Mouse (Mus musculus) MEL (cell line): ENCODE measurements at regions not wholly inside any gene's neighbourhood (a gene's known extent, or its start where the extent isn't known, plus 50 kb on each side); places are given as distances from the start of the nearest gene placed in this dataset.
A peak's percentile ranks its signal among the peaks of the same experiment; 100 is the strongest.

ENCODE experiments used
- DNase-seq: peaks from one replicate; pipeline ENCODE4 v3.0.0; 2011; ENCODE audit warnings: low read depth, low spot score
- H3K27ac ChIP-seq: 2 replicates; pipeline ENCODE4 v1.5.1; 2012; ENCODE audit warnings: low read depth, mild to moderate bottlenecking, control low read depth, low read length, moderate library complexity; ENCODE audit not compliant: control insufficient read depth
- H3K27me3 ChIP-seq, 2 experiments: fragments of 150-350 bp in 1 of 2; sonication (generic) in 1 of 2; 2 replicates each; pipeline ENCODE4 v1.6.1; 2012; ENCODE audit warnings: low read length in 2 of 2, mild to moderate bottlenecking in 2 of 2, improper control_type of control experiment in 1 of 2, moderate library complexity in 1 of 2; ENCODE audit not compliant: insufficient read depth in 2 of 2, control insufficient read depth in 1 of 2
- H3K36me3 ChIP-seq, 2 experiments: 2 replicates each; pipeline ENCODE4 v1.6.1; 2012 to 2014; ENCODE audit warnings: low read length in 2 of 2, improper control_type of control experiment in 1 of 2, inconsistent platforms in 1 of 2, mild to moderate bottlenecking in 1 of 2; ENCODE audit not compliant: insufficient read depth in 2 of 2, control insufficient read depth in 1 of 2
- H3K4me1 ChIP-seq, 2 experiments: fragments of 150-350 bp in 1 of 2; sonication (generic) in 1 of 2; 2 replicates each; pipeline ENCODE4 v1.6.1; 2012; ENCODE audit warnings: low read length in 2 of 2, improper control_type of control experiment in 1 of 2, mild to moderate bottlenecking in 1 of 2; ENCODE audit not compliant: insufficient read depth in 2 of 2, control insufficient read depth in 1 of 2
- H3K4me3 ChIP-seq, 2 experiments: fragments of 150-350 bp in 1 of 2; sonication (generic) in 1 of 2; 2 replicates each; pipeline ENCODE4 v1.5.1; 2012; ENCODE audit warnings: low read depth in 2 of 2, low read length in 2 of 2, mild to moderate bottlenecking in 2 of 2, moderate library complexity in 2 of 2, control low read depth in 1 of 2, improper control_type of control experiment in 1 of 2; ENCODE audit not compliant: control insufficient read depth in 1 of 2, insufficient read depth in 1 of 2
- H3K79me2 ChIP-seq: 2 replicates; pipeline ENCODE4 v1.6.1; 2012; ENCODE audit warnings: mild to moderate bottlenecking, low read length, moderate library complexity; ENCODE audit not compliant: control insufficient read depth, poor library complexity, insufficient read depth
- H3K9ac ChIP-seq: 2 replicates; pipeline ENCODE4 v1.6.1; 2012; ENCODE audit warnings: low read depth, mild to moderate bottlenecking, control low read depth, low read length, moderate library complexity; ENCODE audit not compliant: control insufficient read depth, poor library complexity, severe bottlenecking
- H3K9me3 ChIP-seq: fragments of 150-350 bp; sonication (generic); replicated peaks from 2 replicates; pipeline ENCODE4 v1.6.1; 2012; ENCODE audit warnings: mild to moderate bottlenecking, low read length, improper control_type of control experiment, moderate library complexity; ENCODE audit not compliant: insufficient read depth
- CHD1 ChIP-seq: IDR thresholded peaks from 2 replicates; pipeline ENCODE4 v1.6.1; 2012; ENCODE audit warnings: low read depth, mild to moderate bottlenecking, inconsistent platforms, low read length, improper control_type of control experiment
- CHD2 ChIP-seq: IDR thresholded peaks from 2 replicates; pipeline ENCODE4 v1.6.1; 2011; ENCODE audit warnings: low read length, improper control_type of control experiment
- E2F4 ChIP-seq: IDR thresholded peaks from 2 replicates; pipeline ENCODE4 v1.6.1; 2011; ENCODE audit warnings: low read depth, low read length, improper control_type of control experiment, borderline replicate concordance
- ETS1 ChIP-seq: IDR thresholded peaks from 2 replicates; pipeline ENCODE4 v1.6.1; 2012; ENCODE audit warnings: low read depth, mild to moderate bottlenecking, inconsistent platforms, low read length, improper control_type of control experiment, moderate library complexity
- GATA1 ChIP-seq: IDR thresholded peaks from 2 replicates; pipeline ENCODE4 v1.6.1; 2011; ENCODE audit warnings: low read depth, low read length, improper control_type of control experiment
- HCFC1 ChIP-seq: IDR thresholded peaks from 2 replicates; pipeline ENCODE4 v1.6.1; 2012; ENCODE audit warnings: low read depth, mild to moderate bottlenecking, inconsistent platforms, low read length, improper control_type of control experiment, moderate library complexity
- JUND ChIP-seq: IDR thresholded peaks from 2 replicates; pipeline ENCODE4 v1.6.1; 2011; ENCODE audit warnings: low read depth, mild to moderate bottlenecking, improper control_type of control experiment, low read length
- MAX ChIP-seq: IDR thresholded peaks from 2 replicates; pipeline ENCODE4 v1.6.1; 2011; ENCODE audit warnings: low read length, improper control_type of control experiment
- MEF2A ChIP-seq: IDR thresholded peaks from 2 replicates; pipeline ENCODE4 v1.6.1; 2014; ENCODE audit warnings: low read depth, mild to moderate bottlenecking, inconsistent platforms, low read length, improper control_type of control experiment; ENCODE audit not compliant: poor library complexity, insufficient replicate concordance, severe bottlenecking; ENCODE audit errors: extremely low read depth
- MYC ChIP-seq: IDR thresholded peaks from 2 replicates; pipeline ENCODE4 v1.6.1; 2011; ENCODE audit warnings: low read depth, mild to moderate bottlenecking, low read length, improper control_type of control experiment, moderate library complexity
- NRF1 ChIP-seq: IDR thresholded peaks from 2 replicates; pipeline ENCODE4 v1.6.1; 2014; ENCODE audit warnings: low read depth, mild to moderate bottlenecking, inconsistent platforms, low read length, improper control_type of control experiment, moderate library complexity; ENCODE audit not compliant: poor library complexity, insufficient read depth, severe bottlenecking
- POLR2A ChIP-seq, 2 experiments: IDR thresholded peaks; 2 replicates each; pipeline ENCODE4 v1.6.1; 2011 to 2012; ENCODE audit warnings: low read length in 2 of 2, mild to moderate bottlenecking in 2 of 2, control low read depth in 1 of 2, improper control_type of control experiment in 1 of 2, low read depth in 1 of 2, moderate library complexity in 1 of 2; ENCODE audit not compliant: control insufficient read depth in 1 of 2, insufficient read depth in 1 of 2, poor library complexity in 1 of 2
- RAD21 ChIP-seq: IDR thresholded peaks from 2 replicates; pipeline ENCODE4 v1.6.1; 2011; ENCODE audit warnings: mild to moderate bottlenecking, low read depth, low read length, improper control_type of control experiment
- RCOR1 ChIP-seq: IDR thresholded peaks from 2 replicates; pipeline ENCODE4 v1.6.1; 2012; ENCODE audit warnings: low read depth, mild to moderate bottlenecking, inconsistent platforms, low read length, improper control_type of control experiment
- TCF12 ChIP-seq: IDR thresholded peaks from 2 replicates; pipeline ENCODE4 v1.6.1; 2014; ENCODE audit warnings: low read depth, mild to moderate bottlenecking, inconsistent platforms, low read length, improper control_type of control experiment, moderate library complexity
- UBTF ChIP-seq: IDR thresholded peaks from 2 replicates; pipeline ENCODE4 v1.6.1; 2012; ENCODE audit warnings: low read depth, mild to moderate bottlenecking, inconsistent platforms, low read length, improper control_type of control experiment, moderate library complexity, borderline replicate concordance; ENCODE audit not compliant: insufficient read depth
- USF1 ChIP-seq: IDR thresholded peaks from 2 replicates; pipeline ENCODE4 v1.6.1; 2014; ENCODE audit warnings: low read depth, mild to moderate bottlenecking, inconsistent platforms, low read length, improper control_type of control experiment, moderate library complexity
- USF2 ChIP-seq, 2 experiments: IDR thresholded peaks; 2 replicates each; pipeline ENCODE4 v1.6.1; 2011 to 2012; ENCODE audit warnings: improper control_type of control experiment in 2 of 2, low read length in 2 of 2, borderline replicate concordance in 1 of 2, inconsistent platforms in 1 of 2, low read depth in 1 of 2, mild to moderate bottlenecking in 1 of 2; ENCODE audit not compliant: insufficient read depth in 1 of 2
- ZC3H11A ChIP-seq: IDR thresholded peaks from 2 replicates; pipeline ENCODE4 v1.6.1; 2012; ENCODE audit warnings: low read depth, mild to moderate bottlenecking, inconsistent platforms, low read length, improper control_type of control experiment

DNA sequence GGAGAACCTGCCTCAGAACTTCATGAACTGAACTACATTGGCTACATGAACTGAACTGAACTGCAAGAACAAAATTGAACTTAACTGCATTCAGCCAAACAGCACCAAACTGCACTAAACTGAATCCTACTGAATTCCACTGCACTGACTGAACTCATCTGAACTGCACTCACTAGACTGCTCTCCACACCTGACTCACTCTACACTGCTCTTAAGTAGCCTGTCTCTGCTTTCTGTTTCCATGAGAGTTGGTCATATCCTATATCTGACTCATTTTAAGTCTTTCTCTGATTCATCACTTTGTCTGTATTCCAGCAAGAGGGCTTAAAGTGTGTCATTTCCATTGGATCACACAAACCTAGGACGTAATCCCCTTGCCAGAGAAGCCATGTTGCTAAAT is 490.1 kb downstream of the Prdm13 start:
- no peak overlapping the region for H3K4me3 ChIP-seq
- no peak for DNase-seq
- H3K9me3 ChIP-seq: no peaks in the 10 kb centered on the region
- H3K27ac ChIP-seq: no peak overlapping the region
- H3K9ac ChIP-seq: no peak overlapping the region
- TF ChIP-seq MYC: no peak
- TF ChIP-seq NRF1: no peak
- TF ChIP-seq MAX: no peak
- TF ChIP-seq MEF2A: no peak
- TF ChIP-seq POLR2A (IDR thresholded peaks at IDR 0.05; ENCODE audit: control insufficient read depth in 1 of 2, insufficient read depth in 1 of 2, low read depth in 1 of 2, low read length in 2 of 2, poor library complexity in 1 of 2): no peak
- no peak for TF ChIP-seq HCFC1
- TF ChIP-seq RCOR1: no peak
- TF ChIP-seq CHD2: no peak
- no peak for TF ChIP-seq ZC3H11A
- no peak for TF ChIP-seq USF1
- TF ChIP-seq JUND: no peak
- TF ChIP-seq CHD1: no peak
- no peak for TF ChIP-seq E2F4
- TF ChIP-seq USF2 (IDR thresholded peaks at IDR 0.05; ENCODE audit: borderline replicate concordance in 1 of 2, insufficient read depth in 1 of 2, low read depth in 1 of 2, low read length in 2 of 2): no peak
- no peak for TF ChIP-seq ETS1
- no peak for TF ChIP-seq GATA1
- no peak for TF ChIP-seq RAD21
- no peak for TF ChIP-seq TCF12
- no peaks in the 10 kb centered on the region for H3K27me3 ChIP-seq
- H3K36me3 ChIP-seq: no peaks in the 10 kb centered on the region
- no peaks in the 10 kb centered on the region for H3K79me2 ChIP-seq
- H3K4me1 ChIP-seq: no peaks in the 10 kb centered on the region

DNA sequence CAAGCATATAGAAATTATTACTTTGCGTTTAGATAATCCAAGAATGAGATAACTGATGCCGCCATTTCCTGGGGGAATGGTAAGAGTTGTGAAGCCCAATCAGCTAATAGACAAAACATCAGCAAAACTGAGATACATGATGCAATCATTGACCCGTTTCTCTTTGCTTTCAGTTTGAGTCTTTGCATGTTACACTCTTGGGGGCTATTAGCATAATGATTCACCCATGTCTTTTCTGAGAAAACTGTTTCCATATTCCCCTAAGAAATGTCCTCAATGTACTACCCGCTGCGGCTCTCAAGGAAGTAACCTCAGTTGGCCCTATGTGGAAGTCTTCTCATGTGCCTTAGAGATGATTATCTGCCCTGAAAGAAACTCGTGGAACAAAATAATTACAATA is 512.0 kb downstream of the Prdm13 start:
- Histone ChIP-seq H3K27ac (no peak overlapping the region; the same call in 1 of the 2 replicates), H3K79me2 (no peaks in the 10 kb centered on the region), H3K9ac (no peak overlapping the region), H3K36me3 (peaks cover 0 to 7% of the 10 kb centered on the region in 2 experiments; a peak in 2 of 4 replicates), H3K4me3 (no peak overlapping the region), H3K9me3 (no peaks in the 10 kb centered on the region), H3K4me1 (peaks cover 5 to 6% of the 10 kb centered on the region in 2 experiments), H3K27me3 (no peaks in the 10 kb centered on the region)
- peak; percentile 7 for DNase-seq
- TF ChIP-seq ETS1 (0 out of 2 replicates have a peak, but pooled peaks have one; percentile 21), UBTF (no peak)
